Mouse (Mus musculus) midbrain, postnatal 0 days (tissue): ENCODE measurements around the gene Dhrs1. TPM values are rescaled to one million over a fixed set of nuclear protein-coding genes. Genes with fewer than 3 reads are reported as not detected.

ENCODE experiments used
- ATAC-seq: fragments of 200-750 bp; cut with Nextera tagmentation; 2 replicates; pipeline ENCODE4 v1.8.0; 2017; ENCODE audit warnings: moderate number of reproducible peaks, mild to moderate bottlenecking, moderate TSS enrichment, moderate library complexity; ENCODE audit not compliant: low FRiP score
- DNase-seq: peaks from one replicate; pipeline ENCODE4 v3.0.0-alpha.2; 2015; ENCODE audit warnings: low spot score
- H3K27ac ChIP-seq: fragments of 300-500 bp; sonication (generic); 2 replicates; pipeline ENCODE4 v1.5.1; 2014; ENCODE audit warnings: low read depth, mild to moderate bottlenecking, low read length, mixed read lengths
- H3K27me3 ChIP-seq: fragments of 300-500 bp; sonication (generic); 2 replicates; pipeline ENCODE4 v1.6.1; 2014; ENCODE audit warnings: low read length, control low read depth, mixed read lengths; ENCODE audit not compliant: insufficient read depth
- H3K36me3 ChIP-seq: fragments of 300-500 bp; sonication (generic); 2 replicates; pipeline ENCODE4 v1.6.1; 2014; ENCODE audit warnings: low read length, control low read depth, mixed read lengths; ENCODE audit not compliant: insufficient read depth
- H3K4me1 ChIP-seq: fragments of 300-500 bp; sonication (generic); 2 replicates; pipeline ENCODE4 v1.6.1; 2014; ENCODE audit warnings: mild to moderate bottlenecking, control low read depth, antibody characterized with exemption, low read length, mixed read lengths; ENCODE audit not compliant: insufficient read depth
- H3K4me2 ChIP-seq: fragments of 300-500 bp; sonication (generic); 2 replicates; pipeline ENCODE4 v1.6.1; 2014; ENCODE audit warnings: low read depth, mild to moderate bottlenecking, low read length, mixed read lengths; ENCODE audit not compliant: poor library complexity, severe bottlenecking
- H3K4me3 ChIP-seq: fragments of 300-500 bp; sonication (generic); 2 replicates; pipeline ENCODE4 v1.5.1; 2014; ENCODE audit warnings: low read depth, mild to moderate bottlenecking, low read length, moderate library complexity
- H3K9ac ChIP-seq: fragments of 300-500 bp; sonication (generic); replicated peaks from 2 replicates; pipeline ENCODE4 v1.6.1; 2014; ENCODE audit warnings: mild to moderate bottlenecking, low read length, moderate library complexity, mixed read lengths; ENCODE audit not compliant: poor library complexity, severe bottlenecking
- H3K9me3 ChIP-seq: fragments of 300-500 bp; sonication (generic); 2 replicates; pipeline ENCODE4 v1.6.1; 2016; ENCODE audit warnings: low read length, control low read depth
- CTCF ChIP-seq: IDR thresholded peaks from 2 replicates; pipeline ENCODE4 v1.5.1; 2016; ENCODE audit warnings: antibody characterized with exemption, mild to moderate bottlenecking
- WGBS: fragments of 180-500 bp; shearing (Covaris S2); extraction: QIAGEN DNeasy Blood & Tissue Kit; methylation state at CpG from one replicate; pipeline ENCODE4 v1.1.7; 2014; 5-methylcytosine and 5-hydroxymethylcytosine counted together
- polyA plus RNA-seq: library from polyadenylated mRNA; unstranded; fragments of >200 nt; fragmentation: Nextera tagmentation; extraction: Ambion mirVana; gene quantifications from 2 replicates; pipeline ENCODE4 v1.2.1, GENCODE M21; 2015
- total RNA-seq: library from RNA; depleted of rRNA; stranded (reverse); fragments of >200 nt; gene quantifications from 2 replicates; pipeline ENCODE4 v1.2.3, GENCODE M21; 2014

Gene Dhrs1
- total and polyA plus RNA-seq, 2 experiments from 2014 or later: 72.0 to 94.0 TPM

- 1% methylated on average over 50 of the region's 50 CpGs for WGBS
- peak within 1 kb of the TSS; percentile 55 for H3K9ac ChIP-seq
- peak within 1 kb of the TSS; percentile 45 for H3K4me3 ChIP-seq
- H3K27ac ChIP-seq: peak within 1 kb of the TSS; percentile 48
- H3K27me3 ChIP-seq: no peaks in the 10 kb centered on the region
- no peaks in the 10 kb centered on the region for H3K9me3 ChIP-seq
- DNase-seq: peak; percentile 96
- H3K4me1 ChIP-seq: peaks cover 5% of the 10 kb centered on the region; the same call in 1 of the 2 replicates
- peak within 1 kb of the TSS; percentile 68 for H3K4me2 ChIP-seq
- ATAC-seq: peak; percentile 96
- TF ChIP-seq CTCF: peak; percentile 96
- peaks cover 22% of the 10 kb centered on the region for H3K36me3 ChIP-seq
Observed at GRCm38 (mm10) chr14:55721700-55722437, 23.6 kb downstream of the Dhrs1 start, which contains the start of gene Rabggta. Gene Rabggta, minus strand, starts transcription at chr14:55722263.

GRCm38 (mm10) chr14:55721076-55721475 is 24.4 kb downstream of the Dhrs1 start:
- Histone ChIP-seq H3K27ac (peak overlapping the region; percentile 48), H3K4me3 (peak overlapping the region; percentile 45), H3K27me3 (no peaks in the 10 kb centered on the region), H3K9ac (peak overlapping the region; percentile 55), H3K36me3 (peaks cover 29% of the 10 kb centered on the region), H3K4me2 (peak overlapping the region; percentile 68), H3K4me1 (peaks cover 5% of the 10 kb centered on the region; the same call in 1 of the 2 replicates), H3K9me3 (no peaks in the 10 kb centered on the region)
- TF ChIP-seq CTCF: no peak
- DNase-seq: no peak
- 72% methylated on average over 6 of the region's 6 CpGs for WGBS
- no peak for ATAC-seq

- no peak for DNase-seq
- TF ChIP-seq CTCF: no peak
Observed at GRCm38 (mm10) chr14:55720666-55721065, 24.8 kb downstream of the Dhrs1 start.

GRCm38 (mm10) chr14:55719737-55720136 is 25.8 kb downstream of the Dhrs1 start:
- no peak overlapping the region for H3K4me2 ChIP-seq
- no peak overlapping the region for H3K9ac ChIP-seq
- DNase-seq: no peak
- H3K27me3 ChIP-seq: no peaks in the 10 kb centered on the region
- H3K4me3 ChIP-seq: no peak overlapping the region
- H3K27ac ChIP-seq: no peak overlapping the region
- peaks cover 5% of the 10 kb centered on the region; the same call in 1 of the 2 replicates for H3K4me1 ChIP-seq
- TF ChIP-seq CTCF: no peak
- H3K36me3 ChIP-seq: peaks cover 31% of the 10 kb centered on the region
- no peak for ATAC-seq
- 90% methylated on average over 6 of the region's 6 CpGs for WGBS
- H3K9me3 ChIP-seq: no peaks in the 10 kb centered on the region

More at GRCm38 (mm10) chr14:55720666-55721065, 24.8 kb downstream of the Dhrs1 start:
- 93% methylated on average over 12 of the region's 12 CpGs for WGBS
- Histone ChIP-seq H3K27ac (no peak overlapping the region), H3K4me1 (peaks cover 5% of the 10 kb centered on the region; the same call in 1 of the 2 replicates), H3K9me3 (no peaks in the 10 kb centered on the region), H3K36me3 (peaks cover 31% of the 10 kb centered on the region), H3K4me3 (no peak overlapping the region), H3K27me3 (no peaks in the 10 kb centered on the region), H3K4me2 (no peak overlapping the region), H3K9ac (no peak overlapping the region)
- no peak for ATAC-seq

DNA sequence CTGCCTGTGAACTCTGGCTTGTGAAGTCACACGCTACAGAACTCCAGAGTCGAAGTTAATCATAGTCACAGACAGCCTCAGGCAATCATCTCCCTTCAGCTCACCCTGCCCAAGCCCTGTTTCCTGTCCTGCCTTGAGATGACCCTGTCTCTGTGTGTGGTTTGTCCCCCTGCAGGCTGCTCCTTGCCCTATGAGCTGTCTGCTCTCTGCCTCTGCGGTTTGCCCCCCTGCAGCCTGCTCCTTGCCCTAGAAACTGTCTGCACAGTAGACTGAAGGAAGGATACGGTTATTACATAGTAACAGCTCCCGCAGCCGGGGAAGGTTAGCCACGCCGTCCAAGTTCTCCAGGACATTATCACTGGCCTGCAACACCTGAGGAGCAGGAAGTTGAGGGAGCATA is 28.6 kb downstream of the Dhrs1 start:
- H3K9ac ChIP-seq: no peak overlapping the region
- ATAC-seq: no peak
- H3K9me3 ChIP-seq: no peaks in the 10 kb centered on the region
- peaks cover 5% of the 10 kb centered on the region; the same call in 1 of the 2 replicates for H3K4me1 ChIP-seq
- TF ChIP-seq CTCF: no peak
- H3K27ac ChIP-seq: no peak overlapping the region
- H3K36me3 ChIP-seq: peaks cover 31% of the 10 kb centered on the region
- H3K4me3 ChIP-seq: no peak overlapping the region
- DNase-seq: no peak
- H3K4me2 ChIP-seq: no peak overlapping the region
- 83% methylated on average over 8 of the region's 8 CpGs for WGBS
- H3K27me3 ChIP-seq: 0 out of 2 replicates have a peak, but pooled peaks cover 5% of the 10 kb centered on the region

- Histone ChIP-seq H3K9ac (no peak overlapping the region), H3K27ac (no peak overlapping the region), H3K27me3 (0 out of 2 replicates have a peak, but pooled peaks cover 5% of the 10 kb centered on the region), H3K36me3 (peaks cover 31% of the 10 kb centered on the region), H3K4me1 (peaks cover 5% of the 10 kb centered on the region; the same call in 1 of the 2 replicates), H3K9me3 (no peaks in the 10 kb centered on the region), H3K4me3 (no peak overlapping the region), H3K4me2 (no peak overlapping the region)
- no peak for ATAC-seq
- WGBS: 98% methylated on average over 6 of the region's 6 CpGs
- TF ChIP-seq CTCF: no peak
- no peak for DNase-seq
Observed at GRCm38 (mm10) chr14:55716271-55716670, 29.2 kb downstream of the Dhrs1 start.
